Mouse (Mus musculus) testis, adult 2 months (tissue): Measurements from ENCODE around the gene Tceanc. TPM values are rescaled to one million over a fixed set of nuclear protein-coding genes. Genes with fewer than 3 reads are reported as not detected.

Experiments
- H3K27ac ChIP-seq: fragments of 200-500 bp; 2 replicates; pipeline ENCODE4 v1.5.1; 2012; ENCODE audit warnings: low read depth, low read length; ENCODE audit not compliant: control insufficient read depth, insufficient read depth
- H3K27me3 ChIP-seq: fragments of 200-500 bp; 2 replicates; pipeline ENCODE4 v1.6.1; 2012; ENCODE audit warnings: mild to moderate bottlenecking, low read length, moderate library complexity; ENCODE audit not compliant: control insufficient read depth, insufficient read depth
- H3K36me3 ChIP-seq: fragments of 200-500 bp; 2 replicates; pipeline ENCODE4 v1.6.1; 2012; ENCODE audit warnings: mild to moderate bottlenecking, low read length; ENCODE audit not compliant: control insufficient read depth, insufficient read depth
- H3K4me1 ChIP-seq: fragments of 200-500 bp; 2 replicates; pipeline ENCODE4 v1.6.1; 2012; ENCODE audit warnings: low read length; ENCODE audit not compliant: control insufficient read depth, insufficient read depth
- H3K4me3 ChIP-seq: fragments of 200-500 bp; 2 replicates; pipeline ENCODE4 v1.5.1; 2012; ENCODE audit warnings: low read depth, mild to moderate bottlenecking, low read length, moderate library complexity, mixed read lengths; ENCODE audit not compliant: control insufficient read depth
- CTCF ChIP-seq: fragments of 200-500 bp; IDR thresholded peaks from 2 replicates; pipeline ENCODE4 v1.5.1; 2012; ENCODE audit warnings: low read depth, mild to moderate bottlenecking, inconsistent platforms, low read length, moderate library complexity; ENCODE audit not compliant: control insufficient read depth, insufficient read depth, insufficient replicate concordance
- POLR2A ChIP-seq: fragments of 200-500 bp; IDR thresholded peaks from 2 replicates; pipeline ENCODE4 v1.6.1; 2012; ENCODE audit warnings: low read depth, mild to moderate bottlenecking, inconsistent platforms, low read length, moderate library complexity; ENCODE audit not compliant: control insufficient read depth
- polyA plus RNA-seq: library from polyadenylated mRNA; depleted of rRNA; stranded (reverse); fragments of >200 nt; gene quantifications from 2 replicates; pipeline ENCODE4 v1.2.3, GENCODE M21; 2012; rRNA removed

Tceanc gene
- 0.32 and 0.41 TPM in 2 replicates for polyA plus RNA-seq

- Histone ChIP-seq H3K4me1 (no peaks in the 10 kb centered on the region), H3K4me3 (no peak within 1 kb of the TSS), H3K27me3 (no peaks in the 10 kb centered on the region), H3K27ac (no peak within 1 kb of the TSS), H3K36me3 (no peaks in the 10 kb centered on the region)
- TF ChIP-seq CTCF, result no peak
- TF ChIP-seq POLR2A, result no peak
Observed at GRCm38 (mm10) chrX:166518345-166518744, at the start of gene Tceanc. TSS of gene Tceanc (minus strand) at chrX:166518567.

- Histone ChIP-seq H3K4me1 (no peaks in the 10 kb centered on the region), H3K27me3 (no peaks in the 10 kb centered on the region), H3K27ac (no peak overlapping the region), H3K36me3 (no peaks in the 10 kb centered on the region), H3K4me3 (no peak overlapping the region)
- TF ChIP-seq CTCF, result no peak
- no peak for TF ChIP-seq POLR2A
Observed at GRCm38 (mm10) chrX:166565983-166566382, 47.6 kb upstream of the Tceanc start.

- no peaks in the 10 kb centered on the region for H3K36me3 ChIP-seq
- H3K27ac ChIP-seq, result no peak overlapping the region
- no peak overlapping the region for H3K4me3 ChIP-seq
- no peaks in the 10 kb centered on the region for H3K4me1 ChIP-seq
- H3K27me3 ChIP-seq, result no peaks in the 10 kb centered on the region
- TF ChIP-seq CTCF, result no peak
- no peak for TF ChIP-seq POLR2A
Observed at GRCm38 (mm10) chrX:166565401-166565800, 47.0 kb upstream of the Tceanc start.

- Histone ChIP-seq H3K4me3 (no peak overlapping the region), H3K27me3 (no peaks in the 10 kb centered on the region), H3K27ac (no peak overlapping the region), H3K4me1 (no peaks in the 10 kb centered on the region), H3K36me3 (no peaks in the 10 kb centered on the region)
- TF ChIP-seq CTCF, result no peak
- TF ChIP-seq POLR2A, result no peak
Observed at GRCm38 (mm10) chrX:166564900-166565299, 46.5 kb upstream of the Tceanc start.

GRCm38 (mm10) chrX:166559333-166559732 is 41.0 kb upstream of the Tceanc start:
- H3K27me3 ChIP-seq, result no peaks in the 10 kb centered on the region

GRCm38 (mm10) chrX:166552355-166552754 is 34.0 kb upstream of the Tceanc start:
- Histone ChIP-seq H3K27me3 (no peaks in the 10 kb centered on the region), H3K36me3 (no peaks in the 10 kb centered on the region), H3K27ac (no peak overlapping the region), H3K4me3 (no peak overlapping the region), H3K4me1 (no peaks in the 10 kb centered on the region)
- TF ChIP-seq POLR2A, result no peak
- TF ChIP-seq CTCF, result no peak

More at GRCm38 (mm10) chrX:166559333-166559732, 41.0 kb upstream of the Tceanc start:
- H3K36me3 ChIP-seq, result no peaks in the 10 kb centered on the region
- TF ChIP-seq CTCF, result no peak
- TF ChIP-seq POLR2A, result no peak
- no peak overlapping the region for H3K4me3 ChIP-seq
- no peaks in the 10 kb centered on the region for H3K4me1 ChIP-seq
- H3K27ac ChIP-seq, result no peak overlapping the region

- H3K27ac ChIP-seq, result no peak overlapping the region
Observed at GRCm38 (mm10) chrX:166546495-166546894, 28.1 kb upstream of the Tceanc start.

GRCm38 (mm10) chrX:166535138-166535537 is 16.8 kb upstream of the Tceanc start:
- Histone ChIP-seq H3K27me3 (no peaks in the 10 kb centered on the region), H3K4me3 (no peak overlapping the region), H3K36me3 (no peaks in the 10 kb centered on the region), H3K27ac (no peak overlapping the region), H3K4me1 (no peaks in the 10 kb centered on the region)
- TF ChIP-seq CTCF (no peak), POLR2A (no peak)

More at GRCm38 (mm10) chrX:166546495-166546894, 28.1 kb upstream of the Tceanc start:
- Histone ChIP-seq H3K4me3 (no peak overlapping the region), H3K27me3 (no peaks in the 10 kb centered on the region), H3K4me1 (no peaks in the 10 kb centered on the region), H3K36me3 (no peaks in the 10 kb centered on the region)
- TF ChIP-seq CTCF (no peak), POLR2A (no peak)
